Mouse (Mus musculus) spleen, adult 2 months (tissue): Measurements from ENCODE around the gene Hcn3. TPM values are rescaled to one million over a fixed set of nuclear protein-coding genes. Genes with fewer than 3 reads are reported as not detected.

Experiments
- DNase-seq, 2 experiments: peaks; one replicate each; pipeline versions ENCODE4 v3.0.0 to v3.0.0-alpha.2; 2012 to 2021; ENCODE audit warnings: low spot score in 2 of 2, low read depth in 1 of 2
- H3K27ac ChIP-seq: fragments of 200-500 bp; 2 replicates; pipeline ENCODE4 v1.5.1; 2012; ENCODE audit warnings: low read length, inconsistent platforms; ENCODE audit not compliant: insufficient read depth
- H3K27me3 ChIP-seq: fragments of 200-500 bp; 2 replicates; pipeline ENCODE4 v1.6.1; 2012; ENCODE audit warnings: mild to moderate bottlenecking, moderate library complexity, low read length, inconsistent platforms; ENCODE audit not compliant: control insufficient read depth, insufficient read depth
- H3K36me3 ChIP-seq: fragments of 200-500 bp; 2 replicates; pipeline ENCODE4 v1.6.1; 2012; ENCODE audit warnings: mild to moderate bottlenecking, low read length, inconsistent platforms; ENCODE audit not compliant: control insufficient read depth, insufficient read depth
- H3K4me1 ChIP-seq: fragments of 200-500 bp; 2 replicates; pipeline ENCODE4 v1.6.1; 2011; ENCODE audit warnings: inconsistent platforms; ENCODE audit not compliant: control insufficient read depth, insufficient read depth, insufficient read length
- H3K4me3 ChIP-seq: fragments of 200-500 bp; 2 replicates; pipeline ENCODE4 v1.5.1; 2011; ENCODE audit warnings: mild to moderate bottlenecking, inconsistent platforms; ENCODE audit not compliant: insufficient read depth, insufficient read length; ENCODE audit errors: extremely low read depth
- CTCF ChIP-seq: fragments of 200-500 bp; IDR thresholded peaks from 2 replicates; pipeline ENCODE4 v1.5.1; 2011; ENCODE audit warnings: mild to moderate bottlenecking, inconsistent platforms; ENCODE audit not compliant: insufficient read depth, insufficient read length, insufficient replicate concordance; ENCODE audit errors: extremely low read depth
- POLR2A ChIP-seq: fragments of 200-500 bp; IDR thresholded peaks from 2 replicates; pipeline ENCODE4 v1.6.1; 2011; ENCODE audit warnings: low read depth, low read length, inconsistent platforms
- WGBS: fragments of 180-500 bp; shearing (Covaris S2); methylation state at CpG from one replicate; pipeline ENCODE4 v1.1.7; 2018; 5-methylcytosine and 5-hydroxymethylcytosine counted together
- polyA plus RNA-seq: library from polyadenylated mRNA; depleted of rRNA; stranded (reverse); fragments of >200 nt; gene quantifications from 2 replicates; pipeline ENCODE4 v1.2.3, GENCODE M21; 2012; rRNA removed

Gene Hcn3
- 2.7 and 3.3 TPM in 2 replicates for polyA plus RNA-seq

DNA sequence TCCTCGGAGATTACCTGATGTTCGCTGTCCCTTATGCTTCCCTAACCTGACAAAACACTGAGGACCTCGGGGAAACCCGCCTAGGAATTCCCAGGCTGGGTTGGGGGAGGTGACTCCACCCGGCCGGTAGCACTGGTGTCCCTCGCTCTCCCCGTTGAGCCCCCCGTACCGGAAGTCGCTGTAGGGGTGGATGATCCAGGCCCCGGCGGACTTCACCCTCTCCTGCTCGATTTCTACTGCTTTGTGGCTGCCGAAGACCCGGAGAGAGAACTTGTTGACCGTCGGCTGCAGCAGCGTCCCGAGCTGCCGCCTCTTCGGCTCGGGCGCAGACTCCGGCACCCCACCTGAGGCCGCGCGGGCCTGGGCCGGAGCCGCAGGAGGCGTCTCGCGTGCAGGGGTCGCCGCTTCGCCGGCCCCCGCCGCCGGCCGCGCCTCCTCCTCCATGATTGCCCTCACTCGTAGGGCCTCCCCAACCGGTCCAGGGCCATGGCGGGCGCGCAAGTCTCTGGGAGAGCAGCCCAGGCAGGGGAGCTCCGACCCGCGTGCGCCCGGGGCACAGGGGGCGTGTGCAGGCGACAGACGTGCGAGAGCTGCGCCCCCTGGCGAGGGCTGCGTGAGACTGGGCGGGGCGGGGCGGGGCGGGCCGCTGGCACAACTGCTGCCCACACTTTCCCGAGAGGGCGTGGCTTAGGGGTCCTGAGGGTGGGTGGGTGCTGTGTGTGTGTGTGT, at the start of gene Hcn3:
Hcn3 (minus strand) TSS at position 581 of the 729 bp plus-strand sequence.
- peak within 1 kb of the TSS; percentile 61 for H3K4me3 ChIP-seq
- DNase-seq: peak; percentile 52 to 63

GRCm38 (mm10) chr3:89209731-89210130, 49.7 kb upstream of the Hcn3 start:
- H3K36me3 ChIP-seq: peaks cover 31% of the 10 kb centered on the region
- WGBS: 93% methylated on average over 7 of the region's 7 CpGs

More for the DNA sequence above, at the start of gene Hcn3:
- no peak for TF ChIP-seq POLR2A
- TF ChIP-seq CTCF: peak; percentile 50; the same call in 1 of the 2 replicates
- H3K4me1 ChIP-seq: peaks cover 5% of the 10 kb centered on the region
- H3K27me3 ChIP-seq: peaks cover 7% of the 10 kb centered on the region
- WGBS: 1% methylated on average over 49 of the region's 66 CpGs
- no peak within 1 kb of the TSS for H3K27ac ChIP-seq
- no peaks in the 10 kb centered on the region for H3K36me3 ChIP-seq

GRCm38 (mm10) chr3:89208736-89209135, 48.7 kb upstream of the Hcn3 start:
- H3K4me3 ChIP-seq: no peak overlapping the region
- no peak overlapping the region for H3K27ac ChIP-seq
- no peaks in the 10 kb centered on the region for H3K4me1 ChIP-seq
- TF ChIP-seq POLR2A: no peak
- no peak for TF ChIP-seq CTCF
- no peak for DNase-seq
- H3K27me3 ChIP-seq: no peaks in the 10 kb centered on the region
- peaks cover 39% of the 10 kb centered on the region for H3K36me3 ChIP-seq
- WGBS: 92% methylated on average over 6 of the region's 6 CpGs

More at GRCm38 (mm10) chr3:89209731-89210130, 49.7 kb upstream of the Hcn3 start:
- DNase-seq: no peak
- H3K27ac ChIP-seq: peak overlapping the region; percentile 17; the same call in 1 of the 2 replicates
- TF ChIP-seq POLR2A (no peak), CTCF (no peak)
- H3K4me1 ChIP-seq: no peaks in the 10 kb centered on the region
- H3K4me3 ChIP-seq: no peak overlapping the region
- no peaks in the 10 kb centered on the region for H3K27me3 ChIP-seq

DNA sequence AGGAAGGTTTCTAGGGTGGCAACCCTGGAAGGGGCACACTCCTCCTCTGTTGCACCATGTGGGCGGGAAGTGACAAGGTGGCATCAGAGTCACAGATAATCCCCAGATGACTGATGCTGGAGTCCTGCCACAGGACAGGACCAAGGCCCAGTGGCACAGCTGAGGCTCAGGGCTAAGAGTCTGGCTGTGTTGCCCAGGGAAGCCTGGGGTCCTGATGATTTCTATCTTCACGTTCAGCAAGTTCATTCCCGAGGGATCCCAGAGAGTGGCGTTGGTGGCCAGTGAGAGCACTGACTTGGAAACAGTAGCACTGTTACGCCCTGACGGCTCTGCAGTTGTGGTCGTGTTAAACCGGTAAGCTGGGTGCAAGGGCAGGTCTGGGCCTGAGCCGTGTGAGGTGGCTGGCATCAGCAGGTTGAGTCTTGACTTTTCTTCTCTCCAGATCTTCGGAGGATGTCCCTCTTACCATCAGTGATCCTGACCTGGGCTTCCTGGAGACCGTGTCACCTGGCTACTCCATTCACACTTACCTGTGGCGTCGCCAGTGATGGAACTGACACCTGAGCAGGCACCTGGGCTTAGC, 48.2 kb upstream of the Hcn3 start:
- 76% methylated on average over 13 of the region's 13 CpGs for WGBS
- H3K4me3 ChIP-seq: no peak overlapping the region
- H3K27ac ChIP-seq: no peak overlapping the region
- no peak for DNase-seq
- TF ChIP-seq POLR2A: no peak
- no peak for TF ChIP-seq CTCF
- H3K4me1 ChIP-seq: peaks cover 3% of the 10 kb centered on the region; the same call in 1 of the 2 replicates
- H3K27me3 ChIP-seq: no peaks in the 10 kb centered on the region
- H3K36me3 ChIP-seq: peaks cover 39% of the 10 kb centered on the region

DNA sequence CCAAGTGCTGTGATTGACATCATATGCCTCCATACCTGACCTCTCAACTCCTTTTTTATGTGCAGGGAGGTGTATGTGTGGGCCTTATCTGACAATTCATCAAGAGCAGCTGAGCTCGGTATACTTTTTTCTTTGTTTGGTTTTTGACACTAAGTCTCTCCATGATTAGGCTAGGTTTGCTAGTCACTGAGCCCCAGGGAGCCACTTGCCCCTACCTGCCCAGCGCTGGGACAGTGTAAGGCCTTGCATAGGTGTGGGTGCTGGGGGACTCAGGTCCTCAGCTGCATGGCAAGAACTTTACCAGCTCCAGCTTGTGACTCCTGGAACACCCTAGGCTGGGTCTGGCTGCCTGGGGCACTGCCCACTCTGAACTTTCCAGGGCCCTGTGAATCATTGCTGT, 46.7 kb upstream of the Hcn3 start:
- Histone ChIP-seq H3K27me3 (no peaks in the 10 kb centered on the region), H3K27ac (no peak overlapping the region), H3K4me1 (peaks cover 4% of the 10 kb centered on the region; the same call in 1 of the 2 replicates), H3K36me3 (peaks cover 39% of the 10 kb centered on the region), H3K4me3 (no peak overlapping the region)
- TF ChIP-seq CTCF (no peak), POLR2A (no peak)
- 86% methylated on average over 2 of the region's 2 CpGs for WGBS
- no peak for DNase-seq

GRCm38 (mm10) chr3:89206079-89206478, 46.1 kb upstream of the Hcn3 start:
- Histone ChIP-seq H3K27ac (no peak overlapping the region), H3K4me3 (no peak overlapping the region), H3K4me1 (peaks cover 4% of the 10 kb centered on the region; the same call in 1 of the 2 replicates), H3K36me3 (peaks cover 39% of the 10 kb centered on the region), H3K27me3 (no peaks in the 10 kb centered on the region)
- 91% methylated on average over 7 of the region's 7 CpGs for whole genome bisulfite sequencing
- no peak for DNase-seq
- no peak for TF ChIP-seq CTCF

DNA sequence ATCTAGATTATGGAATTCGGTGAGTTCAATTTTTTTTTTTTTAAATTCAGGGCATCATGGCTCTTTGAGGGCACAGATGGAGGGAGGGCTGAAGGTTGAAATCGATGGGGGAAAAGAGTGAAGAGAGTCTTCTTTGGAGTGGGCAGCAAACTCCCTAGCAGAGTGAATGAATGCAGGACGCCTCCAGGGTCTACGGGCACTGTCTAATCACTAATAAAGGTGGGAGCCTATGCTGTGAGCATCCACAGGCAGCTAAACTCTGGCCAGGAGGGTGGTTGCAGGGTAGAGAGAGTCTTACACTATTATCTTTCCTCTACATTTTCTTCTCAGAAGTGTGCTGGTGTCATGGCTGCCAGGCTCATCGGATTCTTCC, 43.1 kb upstream of the Hcn3 start:
- 26% methylated on average over 5 of the region's 5 CpGs for WGBS
- Histone ChIP-seq H3K36me3 (peaks cover 26% of the 10 kb centered on the region), H3K27ac (no peak overlapping the region), H3K4me1 (peaks cover 4% of the 10 kb centered on the region; the same call in 1 of the 2 replicates), H3K27me3 (no peaks in the 10 kb centered on the region), H3K4me3 (peak overlapping the region; percentile 72)
- DNase-seq: no peak
- no peak for TF ChIP-seq POLR2A
- no peak for TF ChIP-seq CTCF
